Mouse (Mus musculus) gastrocnemius, adult 2 months (tissue): ENCODE measurements around the gene Hes6. TPM values are rescaled to one million over a fixed set of nuclear protein-coding genes. Genes with fewer than 3 reads are reported as not detected.

ENCODE experiments used
- DNase-seq: peaks from one replicate; pipeline ENCODE4 v3.0.0; 2022
- H3K27ac ChIP-seq: fragments of 200-600 bp; 2 replicates; pipeline ENCODE4 v1.8.1; 2022; ENCODE audit warnings: mild to moderate bottlenecking
- H3K4me3 ChIP-seq: fragments of 200-600 bp; 2 replicates; pipeline ENCODE4 v1.8.1; 2022; ENCODE audit warnings: mild to moderate bottlenecking, moderate library complexity
- CTCF ChIP-seq: fragments of 200-600 bp; IDR thresholded peaks from 2 replicates; pipeline ENCODE4 v1.8.1; 2022; ENCODE audit warnings: antibody characterized with exemption, mild to moderate bottlenecking, moderate library complexity
- intact Hi-C: fragments of 180-260 bp; cut with DNase I; formaldehyde crosslinking; loops from one replicate; pipeline ENCODE4 v1.15.1; 2025
- long read RNA-seq, 2 experiments: library from polyadenylated mRNA; stranded (forward); transcript quantifications; one replicate each; pipeline ENCODE4 v2.0.0; 2021
- total RNA-seq, 2 experiments: library from RNA; stranded (reverse); gene quantifications; 2 replicates each; pipeline ENCODE4 v1.2.3; 2021

Hes6 gene
- total RNA-seq: 1 to 10 TPM; 4.4 to 7.9 TPM
- long read RNA-seq, experiment 1, transcript Hes6-201 (4 exons, 1,335 nt): major isoform, 11 of 16 reads
- long read RNA-seq, experiment 1, partial matches to known transcripts: 0 of 16 reads
- long read RNA-seq, experiment 1, other reads (novel, unspliced or antisense): 3 of 16 reads
- long read RNA-seq, experiment 2, partial matches to known transcripts: 0 of 4 reads
- long read RNA-seq, experiment 2, other reads (novel, unspliced or antisense): 0 of 4 reads

- peak within 1 kb of the TSS; percentile 95 for H3K4me3 ChIP-seq
- intact Hi-C loops: no loop called here
- TF ChIP-seq CTCF: no peak
- DNase-seq: peak; percentile 94
- H3K27ac ChIP-seq: peak within 1 kb of the TSS; percentile 83
Observed at GRCm38 (mm10) chr1:91413898-91414594, at the start of gene Hes6. TSS of gene Hes6 (minus strand) at chr1:91414038.

GRCm38 (mm10) chr1:91463336-91463995 lies 49.6 kb upstream of the Hes6 start:
- DNase-seq: no peak
- no peak for TF ChIP-seq CTCF
- H3K4me3 ChIP-seq: no peak overlapping the region
- no peak overlapping the region for H3K27ac ChIP-seq
- intact Hi-C loops: no loop called here

- no peak for DNase-seq
- intact Hi-C loops: no loop called here
- TF ChIP-seq CTCF: no peak
- Histone ChIP-seq H3K27ac (no peak overlapping the region), H3K4me3 (no peak overlapping the region)
Observed at GRCm38 (mm10) chr1:91460564-91460963, 46.7 kb upstream of the Hes6 start.

- TF ChIP-seq CTCF: no peak
- Histone ChIP-seq H3K4me3 (peak overlapping the region; percentile 87), H3K27ac (peak overlapping the region; percentile 98)
- intact Hi-C loops: no loop called here
- DNase-seq: no peak
Observed at GRCm38 (mm10) chr1:91460069-91460468, 46.2 kb upstream of the Hes6 start.

GRCm38 (mm10) chr1:91459059-91459809 lies 45.4 kb upstream of the Hes6 start, which contains the start of gene Per2:
TSS of gene Per2 (minus strand) at chr1:91459324.
- DNase-seq: peak; percentile 99
- H3K27ac ChIP-seq: peak within 1 kb of the TSS; percentile 98
- peak within 1 kb of the TSS; percentile 87 for H3K4me3 ChIP-seq
- intact Hi-C loops: loop anchor here (2.0 kb wide), 1 partner anchor 30 kb away; no protein-coding TSS in a partner anchor
- peak; percentile 55 for TF ChIP-seq CTCF

- intact Hi-C loops: loop anchor here (2.0 kb wide), 1 partner anchor 30 kb away; no protein-coding TSS in a partner anchor
Observed at GRCm38 (mm10) chr1:91458223-91458861, 44.5 kb upstream of the Hes6 start.

GRCm38 (mm10) chr1:91457698-91458097 lies 43.9 kb upstream of the Hes6 start:
- DNase-seq: peak; percentile 66
- H3K27ac ChIP-seq: peak overlapping the region; percentile 98
- intact Hi-C loops: loop anchor here (2.0 kb wide), 1 partner anchor 29 kb away; no protein-coding TSS in a partner anchor
- peak overlapping the region; percentile 87 for H3K4me3 ChIP-seq
- TF ChIP-seq CTCF: no peak

More at GRCm38 (mm10) chr1:91458223-91458861, 44.5 kb upstream of the Hes6 start:
- Histone ChIP-seq H3K4me3 (peak overlapping the region; percentile 87), H3K27ac (peak overlapping the region; percentile 98)
- peak; percentile 63 for DNase-seq
- TF ChIP-seq CTCF: no peak

GRCm38 (mm10) chr1:91457116-91457515 lies 43.3 kb upstream of the Hes6 start:
- no peak for TF ChIP-seq CTCF
- intact Hi-C loops: no loop called here

GRCm38 (mm10) chr1:91456301-91456801 lies 42.5 kb upstream of the Hes6 start:
- Histone ChIP-seq H3K27ac (peak overlapping the region; percentile 98), H3K4me3 (peak overlapping the region; percentile 87)
- peak; percentile 77 for DNase-seq
- intact Hi-C loops: no loop called here
- no peak for TF ChIP-seq CTCF

More at GRCm38 (mm10) chr1:91457116-91457515, 43.3 kb upstream of the Hes6 start:
- peak overlapping the region; percentile 98 for H3K27ac ChIP-seq
- H3K4me3 ChIP-seq: peak overlapping the region; percentile 87
- DNase-seq: no peak

GRCm38 (mm10) chr1:91455661-91456161 lies 41.9 kb upstream of the Hes6 start:
- no peak for TF ChIP-seq CTCF
- peak; percentile 77 for DNase-seq
- intact Hi-C loops: no loop called here
- Histone ChIP-seq H3K4me3 (peak overlapping the region; percentile 87), H3K27ac (peak overlapping the region; percentile 98)

- intact Hi-C loops: no loop called here
- DNase-seq: no peak
- Histone ChIP-seq H3K4me3 (no peak overlapping the region), H3K27ac (peak overlapping the region; percentile 98)
- no peak for TF ChIP-seq CTCF
Observed at GRCm38 (mm10) chr1:91454927-91455326, 41.1 kb upstream of the Hes6 start.

- no peak for TF ChIP-seq CTCF
- no peak for DNase-seq
- intact Hi-C loops: no loop called here
- Histone ChIP-seq H3K4me3 (no peak overlapping the region), H3K27ac (peak overlapping the region; percentile 98; the same call in 1 of the 2 replicates)
Observed at GRCm38 (mm10) chr1:91454366-91454765, 40.5 kb upstream of the Hes6 start.
